Mouse (Mus musculus) MEL (cell line): Measurements from ENCODE around the gene Actr3b. TPM values are rescaled to one million over a fixed set of nuclear protein-coding genes. Genes with fewer than 3 reads are reported as not detected.
A peak's percentile ranks its signal among the peaks of the same experiment; 100 is the strongest.

Source experiments
- DNase-seq: peaks from one replicate; pipeline ENCODE4 v3.0.0; 2011; ENCODE audit warnings: low read depth, low spot score
- H3K27ac ChIP-seq: 2 replicates; pipeline ENCODE4 v1.5.1; 2012; ENCODE audit warnings: low read depth, mild to moderate bottlenecking, control low read depth, low read length, moderate library complexity; ENCODE audit not compliant: control insufficient read depth
- H3K27me3 ChIP-seq, 2 experiments: fragments of 150-350 bp in 1 of 2; sonication (generic) in 1 of 2; 2 replicates each; pipeline ENCODE4 v1.6.1; 2012; ENCODE audit warnings: low read length in 2 of 2, mild to moderate bottlenecking in 2 of 2, improper control_type of control experiment in 1 of 2, moderate library complexity in 1 of 2; ENCODE audit not compliant: insufficient read depth in 2 of 2, control insufficient read depth in 1 of 2
- H3K36me3 ChIP-seq, 2 experiments: 2 replicates each; pipeline ENCODE4 v1.6.1; 2012 to 2014; ENCODE audit warnings: low read length in 2 of 2, improper control_type of control experiment in 1 of 2, inconsistent platforms in 1 of 2, mild to moderate bottlenecking in 1 of 2; ENCODE audit not compliant: insufficient read depth in 2 of 2, control insufficient read depth in 1 of 2
- H3K4me1 ChIP-seq, 2 experiments: fragments of 150-350 bp in 1 of 2; sonication (generic) in 1 of 2; 2 replicates each; pipeline ENCODE4 v1.6.1; 2012; ENCODE audit warnings: low read length in 2 of 2, improper control_type of control experiment in 1 of 2, mild to moderate bottlenecking in 1 of 2; ENCODE audit not compliant: insufficient read depth in 2 of 2, control insufficient read depth in 1 of 2
- H3K4me3 ChIP-seq, 2 experiments: fragments of 150-350 bp in 1 of 2; sonication (generic) in 1 of 2; 2 replicates each; pipeline ENCODE4 v1.5.1; 2012; ENCODE audit warnings: low read depth in 2 of 2, low read length in 2 of 2, mild to moderate bottlenecking in 2 of 2, moderate library complexity in 2 of 2, control low read depth in 1 of 2, improper control_type of control experiment in 1 of 2; ENCODE audit not compliant: control insufficient read depth in 1 of 2, insufficient read depth in 1 of 2
- H3K79me2 ChIP-seq: 2 replicates; pipeline ENCODE4 v1.6.1; 2012; ENCODE audit warnings: mild to moderate bottlenecking, low read length, moderate library complexity; ENCODE audit not compliant: control insufficient read depth, poor library complexity, insufficient read depth
- H3K9ac ChIP-seq: 2 replicates; pipeline ENCODE4 v1.6.1; 2012; ENCODE audit warnings: low read depth, mild to moderate bottlenecking, control low read depth, low read length, moderate library complexity; ENCODE audit not compliant: control insufficient read depth, poor library complexity, severe bottlenecking
- H3K9me3 ChIP-seq: fragments of 150-350 bp; sonication (generic); replicated peaks from 2 replicates; pipeline ENCODE4 v1.6.1; 2012; ENCODE audit warnings: mild to moderate bottlenecking, low read length, improper control_type of control experiment, moderate library complexity; ENCODE audit not compliant: insufficient read depth
- BHLHE40 ChIP-seq: IDR thresholded peaks from 2 replicates; pipeline ENCODE4 v1.6.1; 2012; ENCODE audit warnings: low read depth, mild to moderate bottlenecking, inconsistent platforms, low read length, improper control_type of control experiment, borderline replicate concordance
- CHD1 ChIP-seq: IDR thresholded peaks from 2 replicates; pipeline ENCODE4 v1.6.1; 2012; ENCODE audit warnings: low read depth, mild to moderate bottlenecking, inconsistent platforms, low read length, improper control_type of control experiment
- CHD2 ChIP-seq: IDR thresholded peaks from 2 replicates; pipeline ENCODE4 v1.6.1; 2011; ENCODE audit warnings: low read length, improper control_type of control experiment
- CTCF ChIP-seq, 3 experiments: IDR thresholded peaks in 2 of 3; conservative IDR thresholded peaks in 1 of 3; 2 replicates each; pipeline ENCODE4 v1.5.1; 2011 to 2012; ENCODE audit warnings: low read length in 3 of 3, low read depth in 2 of 3, mild to moderate bottlenecking in 2 of 3, improper control_type of control experiment in 1 of 3, inconsistent platforms in 1 of 3, mixed read lengths in 1 of 3, moderate library complexity in 1 of 3; ENCODE audit not compliant: control insufficient read depth in 1 of 3, insufficient read depth in 1 of 3, poor library complexity in 1 of 3, severe bottlenecking in 1 of 3
- E2F4 ChIP-seq: IDR thresholded peaks from 2 replicates; pipeline ENCODE4 v1.6.1; 2011; ENCODE audit warnings: low read depth, low read length, improper control_type of control experiment, borderline replicate concordance
- ELF1 ChIP-seq: IDR thresholded peaks from 2 replicates; pipeline ENCODE4 v1.6.1; 2014; ENCODE audit warnings: low read depth, mild to moderate bottlenecking, inconsistent platforms, low read length, improper control_type of control experiment, moderate library complexity
- EP300 ChIP-seq, 2 experiments: IDR thresholded peaks; 2 replicates each; pipeline ENCODE4 v1.6.1; 2011; ENCODE audit warnings: improper control_type of control experiment in 2 of 2, low read length in 2 of 2, low read depth in 1 of 2, mild to moderate bottlenecking in 1 of 2
- GABPA ChIP-seq: IDR thresholded peaks from 2 replicates; pipeline ENCODE4 v1.6.1; 2012; ENCODE audit warnings: low read depth, mild to moderate bottlenecking, inconsistent platforms, low read length, improper control_type of control experiment, moderate library complexity
- GATA1 ChIP-seq: IDR thresholded peaks from 2 replicates; pipeline ENCODE4 v1.6.1; 2011; ENCODE audit warnings: low read depth, low read length, improper control_type of control experiment
- HCFC1 ChIP-seq: IDR thresholded peaks from 2 replicates; pipeline ENCODE4 v1.6.1; 2012; ENCODE audit warnings: low read depth, mild to moderate bottlenecking, inconsistent platforms, low read length, improper control_type of control experiment, moderate library complexity
- JUND ChIP-seq: IDR thresholded peaks from 2 replicates; pipeline ENCODE4 v1.6.1; 2011; ENCODE audit warnings: low read depth, mild to moderate bottlenecking, improper control_type of control experiment, low read length
- KAT2A ChIP-seq: conservative IDR thresholded peaks from 2 replicates; pipeline ENCODE4 v1.6.1; 2012; ENCODE audit warnings: low read depth, low read length, improper control_type of control experiment, inconsistent platforms
- MAFK ChIP-seq: IDR thresholded peaks from 2 replicates; pipeline ENCODE4 v1.6.1; 2011; ENCODE audit warnings: low read depth, mild to moderate bottlenecking, low read length, improper control_type of control experiment, borderline replicate concordance
- MEF2A ChIP-seq: IDR thresholded peaks from 2 replicates; pipeline ENCODE4 v1.6.1; 2014; ENCODE audit warnings: low read depth, mild to moderate bottlenecking, inconsistent platforms, low read length, improper control_type of control experiment; ENCODE audit not compliant: poor library complexity, insufficient replicate concordance, severe bottlenecking; ENCODE audit errors: extremely low read depth
- MYC ChIP-seq: IDR thresholded peaks from 2 replicates; pipeline ENCODE4 v1.6.1; 2011; ENCODE audit warnings: low read depth, mild to moderate bottlenecking, low read length, improper control_type of control experiment, moderate library complexity
- POLR2A ChIP-seq, 2 experiments: IDR thresholded peaks; 2 replicates each; pipeline ENCODE4 v1.6.1; 2011 to 2012; ENCODE audit warnings: low read length in 2 of 2, mild to moderate bottlenecking in 2 of 2, control low read depth in 1 of 2, improper control_type of control experiment in 1 of 2, low read depth in 1 of 2, moderate library complexity in 1 of 2; ENCODE audit not compliant: control insufficient read depth in 1 of 2, insufficient read depth in 1 of 2, poor library complexity in 1 of 2
- POLR2AphosphoS5 ChIP-seq: IDR thresholded peaks from 2 replicates; pipeline ENCODE4 v1.6.1; 2012; ENCODE audit warnings: low read depth, borderline replicate concordance, mild to moderate bottlenecking, inconsistent platforms, low read length, moderate library complexity, mixed read lengths
- RAD21 ChIP-seq: IDR thresholded peaks from 2 replicates; pipeline ENCODE4 v1.6.1; 2011; ENCODE audit warnings: mild to moderate bottlenecking, low read depth, low read length, improper control_type of control experiment
- SIN3A ChIP-seq: IDR thresholded peaks from 2 replicates; pipeline ENCODE4 v1.6.1; 2012; ENCODE audit warnings: low read length, improper control_type of control experiment, inconsistent platforms
- SMC3 ChIP-seq: IDR thresholded peaks from 2 replicates; pipeline ENCODE4 v1.6.1; 2011; ENCODE audit warnings: low read depth, low read length, improper control_type of control experiment
- TAL1 ChIP-seq: IDR thresholded peaks from 2 replicates; pipeline ENCODE4 v1.6.1; 2012; ENCODE audit warnings: mild to moderate bottlenecking, inconsistent platforms, low read length, moderate library complexity, mixed read lengths
- TBP ChIP-seq: IDR thresholded peaks from 2 replicates; pipeline ENCODE4 v1.8.0; 2011; ENCODE audit warnings: low read depth, low read length, improper control_type of control experiment
- TCF12 ChIP-seq: IDR thresholded peaks from 2 replicates; pipeline ENCODE4 v1.6.1; 2014; ENCODE audit warnings: low read depth, mild to moderate bottlenecking, inconsistent platforms, low read length, improper control_type of control experiment, moderate library complexity
- USF1 ChIP-seq: IDR thresholded peaks from 2 replicates; pipeline ENCODE4 v1.6.1; 2014; ENCODE audit warnings: low read depth, mild to moderate bottlenecking, inconsistent platforms, low read length, improper control_type of control experiment, moderate library complexity
- USF2 ChIP-seq, 2 experiments: IDR thresholded peaks; 2 replicates each; pipeline ENCODE4 v1.6.1; 2011 to 2012; ENCODE audit warnings: improper control_type of control experiment in 2 of 2, low read length in 2 of 2, borderline replicate concordance in 1 of 2, inconsistent platforms in 1 of 2, low read depth in 1 of 2, mild to moderate bottlenecking in 1 of 2; ENCODE audit not compliant: insufficient read depth in 1 of 2
- ZC3H11A ChIP-seq: IDR thresholded peaks from 2 replicates; pipeline ENCODE4 v1.6.1; 2012; ENCODE audit warnings: low read depth, mild to moderate bottlenecking, inconsistent platforms, low read length, improper control_type of control experiment
- ZKSCAN1 ChIP-seq: IDR thresholded peaks from 2 replicates; pipeline ENCODE4 v1.6.1; 2012; ENCODE audit warnings: low read depth, mild to moderate bottlenecking, inconsistent platforms, low read length, improper control_type of control experiment, moderate library complexity
- ZMIZ1 ChIP-seq: IDR thresholded peaks from 2 replicates; pipeline ENCODE4 v1.6.1; 2012; ENCODE audit warnings: low read depth, mild to moderate bottlenecking, inconsistent platforms, low read length, improper control_type of control experiment, moderate library complexity
- ZNF384 ChIP-seq: IDR thresholded peaks from 2 replicates; pipeline ENCODE4 v1.6.1; 2012; ENCODE audit warnings: low read depth, mild to moderate bottlenecking, inconsistent platforms, low read length, improper control_type of control experiment
- polyA plus RNA-seq, 2 experiments: library from polyadenylated mRNA; stranded (reverse) in 1 of 2; unstranded in 1 of 2; fragments of >175 nt in 1 of 2; fragments of >200 nt in 1 of 2; gene quantifications; 2 replicates each; pipeline versions ENCODE4 v1.2.1 to v1.2.4; 2012; ENCODE audit warnings: low replicate concordance in 2 of 2, low read depth in 1 of 2; ENCODE audit not compliant: insufficient read length in 2 of 2, insufficient read depth in 1 of 2, missing spikeins in 1 of 2
- total RNA-seq: library from RNA; depleted of rRNA; stranded (reverse); fragments of 300-350 nt; gene quantifications from 2 replicates; pipeline ENCODE4 v1.2.3, GENCODE M21; 2012

The Actr3b gene
- total and polyA plus RNA-seq, 3 experiments, result 8.7 to 11.1 TPM; not detected in 1

DNA sequence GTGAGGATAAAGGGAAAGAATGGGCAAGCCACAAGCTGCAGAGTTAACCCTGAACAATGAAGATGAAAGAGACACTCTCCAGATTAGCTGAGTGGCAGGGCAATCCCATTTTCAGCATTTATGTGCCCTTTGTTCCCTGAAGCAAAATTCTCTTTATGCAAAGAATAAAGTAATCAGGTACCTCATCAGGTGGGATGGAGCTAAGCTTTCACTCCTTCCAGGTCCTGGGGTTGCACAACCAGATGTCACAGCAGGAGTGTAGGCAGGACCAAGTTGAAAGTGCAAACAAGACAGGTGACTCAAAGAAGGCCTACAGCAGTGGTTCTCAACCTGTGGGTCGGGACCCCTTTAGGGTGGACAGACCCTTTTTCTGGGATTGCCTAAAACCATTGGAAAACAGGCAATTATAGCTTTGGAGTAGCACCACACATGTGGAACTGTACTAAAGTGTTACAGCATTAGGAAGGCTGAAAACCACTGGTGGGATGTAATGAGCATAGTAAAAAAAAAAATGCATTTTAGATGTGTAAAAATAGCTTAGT lies 35.6 kb upstream of the Actr3b start:
- Histone ChIP-seq H3K4me1 (no peaks in the 10 kb centered on the region), H3K27ac (no peak overlapping the region), H3K27me3 (peaks cover 2 to 10% of the 10 kb centered on the region in 2 experiments), H3K36me3 (no peaks in the 10 kb centered on the region), H3K4me3 (no peak overlapping the region), H3K9me3 (no peaks in the 10 kb centered on the region), H3K79me2 (no peaks in the 10 kb centered on the region), H3K9ac (no peak overlapping the region)
- no peak for TF ChIP-seq MAFK
- TF ChIP-seq MYC, result no peak
- TF ChIP-seq POLR2AphosphoS5, result no peak
- no peak for TF ChIP-seq ZC3H11A
- TF ChIP-seq BHLHE40, result no peak
- TF ChIP-seq TBP, result no peak
- no peak for TF ChIP-seq CHD2
- no peak for TF ChIP-seq GABPA
- TF ChIP-seq SMC3, result no peak
- TF ChIP-seq ZMIZ1, result no peak
- no peak for TF ChIP-seq USF1
- TF ChIP-seq KAT2A, result no peak
- TF ChIP-seq CTCF (IDR thresholded peaks at IDR 0.05 in 2 of 3, conservative IDR thresholded peaks at IDR 0.05 in 1 of 3; ENCODE audit: control insufficient read depth in 1 of 3, insufficient read depth in 1 of 3, low read depth in 2 of 3, low read length in 3 of 3, poor library complexity in 1 of 3, severe bottlenecking in 1 of 3), result no peak
- no peak for TF ChIP-seq ZNF384
- TF ChIP-seq TAL1, result no peak
- TF ChIP-seq ZKSCAN1, result no peak
- TF ChIP-seq ELF1, result no peak
- no peak for TF ChIP-seq POLR2A (IDR thresholded peaks at IDR 0.05; ENCODE audit: control insufficient read depth in 1 of 2, insufficient read depth in 1 of 2, low read depth in 1 of 2, low read length in 2 of 2, poor library complexity in 1 of 2)
- no peak for DNase-seq

DNA sequence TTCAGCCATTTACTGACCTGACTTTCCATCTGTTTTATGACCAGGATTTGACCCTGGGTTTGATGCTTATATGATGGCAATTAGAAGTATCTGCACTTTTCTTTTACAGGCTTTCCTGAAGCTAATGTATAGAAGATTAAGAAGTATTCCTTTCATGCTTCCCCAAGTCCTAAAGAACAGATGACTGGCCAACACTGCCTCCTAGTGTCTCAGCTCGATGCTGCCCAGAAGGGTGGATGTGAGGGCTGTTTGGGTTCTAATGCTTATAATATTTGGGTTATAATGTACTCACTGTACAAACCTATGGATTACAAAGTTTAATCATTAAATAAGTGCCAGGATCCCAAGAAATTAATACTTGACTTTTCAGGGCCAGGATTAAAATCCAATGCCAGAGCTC lies 25.5 kb upstream of the Actr3b start:
- H3K27ac ChIP-seq, result no peak overlapping the region
- no peaks in the 10 kb centered on the region for H3K36me3 ChIP-seq
- H3K4me3 ChIP-seq, result no peak overlapping the region
- DNase-seq, result peak; percentile 60
- H3K9me3 ChIP-seq, result no peaks in the 10 kb centered on the region
- H3K27me3 ChIP-seq, result peaks cover 6 to 13% of the 10 kb centered on the region in 2 experiments
- H3K4me1 ChIP-seq, result no peaks in the 10 kb centered on the region
- no peak overlapping the region for H3K9ac ChIP-seq
- no peaks in the 10 kb centered on the region for H3K79me2 ChIP-seq
- no peak for TF ChIP-seq GABPA
- TF ChIP-seq JUND, result no peak
- no peak for TF ChIP-seq HCFC1
- TF ChIP-seq CHD1, result no peak
- no peak for TF ChIP-seq SIN3A
- no peak for TF ChIP-seq POLR2A (IDR thresholded peaks at IDR 0.05; ENCODE audit: control insufficient read depth in 1 of 2, insufficient read depth in 1 of 2, low read depth in 1 of 2, low read length in 2 of 2, poor library complexity in 1 of 2)
- TF ChIP-seq EP300 (IDR thresholded peaks at IDR 0.05; ENCODE audit: low read depth in 1 of 2, low read length in 2 of 2), result no peak
- TF ChIP-seq GATA1, result no peak
- TF ChIP-seq ELF1, result no peak
- TF ChIP-seq CHD2, result no peak
- TF ChIP-seq USF1, result no peak
- peak; percentile 93 for TF ChIP-seq ZC3H11A
- TF ChIP-seq ZNF384, result no peak
- no peak for TF ChIP-seq TAL1
- no peak for TF ChIP-seq TCF12
- TF ChIP-seq SMC3, result peak; percentile 93
- no peak for TF ChIP-seq USF2 (IDR thresholded peaks at IDR 0.05; ENCODE audit: borderline replicate concordance in 1 of 2, insufficient read depth in 1 of 2, low read depth in 1 of 2, low read length in 2 of 2)
- TF ChIP-seq BHLHE40, result no peak
- TF ChIP-seq RAD21, result peak; percentile 97
- peak; percentile 76 to 90 (median 83) for TF ChIP-seq CTCF (IDR thresholded peaks at IDR 0.05 in 2 of 3, conservative IDR thresholded peaks at IDR 0.05 in 1 of 3; ENCODE audit: control insufficient read depth in 1 of 3, insufficient read depth in 1 of 3, low read depth in 2 of 3, low read length in 3 of 3, poor library complexity in 1 of 3, severe bottlenecking in 1 of 3)
- TF ChIP-seq MEF2A, result no peak
- no peak for TF ChIP-seq E2F4
